Mouse (Mus musculus): ENCODE results near the gene Capn13. TPM values are rescaled to one million over a fixed set of nuclear protein-coding genes. Genes with fewer than 3 reads are reported as not detected.
"Not testable (repeated sequence)": the region's sequence is repeated elsewhere in the genome, so short reads cannot be mapped to it uniquely, and the experiment has no call there.

The Capn13 gene
- total RNA-seq, 4 experiments from 2014 or later, result not detected

DNA sequence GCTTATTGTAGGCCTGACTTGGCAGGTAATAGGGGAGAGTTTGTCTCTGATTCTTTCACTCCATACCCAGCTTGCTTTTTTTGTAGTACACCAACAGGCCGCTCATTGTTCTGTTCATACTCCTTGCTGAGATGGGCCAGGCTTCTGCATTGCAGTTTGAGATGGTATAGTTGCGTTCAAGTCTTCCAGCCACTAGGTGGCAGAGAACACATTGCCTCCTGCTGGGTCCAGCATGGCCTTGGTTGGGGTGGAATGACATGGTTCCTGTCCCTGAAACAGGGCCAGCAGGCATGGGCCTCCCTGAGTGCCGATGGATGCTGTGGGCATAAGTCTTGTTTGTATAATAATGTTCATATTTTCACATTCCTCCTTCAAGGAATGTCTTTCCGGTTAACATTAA is 122.9 kb downstream of the Capn13 start:
- no peak for DNase-seq (ENCODE audit: low spot score)

GRCm38 (mm10) chr17:73275066-73275465 is 125.6 kb downstream of the Capn13 start:
- DNase-seq (ENCODE audit: low spot score), result no peak

DNA sequence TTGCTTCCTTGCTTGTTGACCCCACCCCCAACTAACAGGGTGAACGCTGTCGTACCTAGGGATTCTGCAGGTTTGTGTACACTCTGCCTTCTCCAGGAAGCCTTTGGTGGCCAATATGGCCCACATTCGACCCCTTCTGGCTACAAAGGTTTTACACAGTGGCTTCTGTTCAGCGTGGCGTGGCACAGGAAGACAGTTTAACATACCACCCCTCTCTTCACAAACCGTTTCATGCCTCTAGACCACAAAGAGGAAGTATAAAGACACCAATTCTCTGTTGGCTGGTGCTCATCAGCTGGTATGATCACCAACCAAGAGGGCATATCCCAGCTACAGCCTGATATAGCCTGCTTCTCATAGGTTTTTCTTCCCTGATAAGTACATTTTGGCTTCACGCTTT is 126.9 kb downstream of the Capn13 start:
- no peak for DNase-seq (ENCODE audit: low spot score)

GRCm38 (mm10) chr17:73271797-73272600 is 128.7 kb downstream of the Capn13 start:
- no peak for DNase-seq (ENCODE audit: low spot score)

- no peak for DNase-seq (ENCODE audit: low spot score)
These were observed 129.5 kb downstream of the Capn13 start for GRCm38 (mm10) chr17:73270871-73271796.

DNA sequence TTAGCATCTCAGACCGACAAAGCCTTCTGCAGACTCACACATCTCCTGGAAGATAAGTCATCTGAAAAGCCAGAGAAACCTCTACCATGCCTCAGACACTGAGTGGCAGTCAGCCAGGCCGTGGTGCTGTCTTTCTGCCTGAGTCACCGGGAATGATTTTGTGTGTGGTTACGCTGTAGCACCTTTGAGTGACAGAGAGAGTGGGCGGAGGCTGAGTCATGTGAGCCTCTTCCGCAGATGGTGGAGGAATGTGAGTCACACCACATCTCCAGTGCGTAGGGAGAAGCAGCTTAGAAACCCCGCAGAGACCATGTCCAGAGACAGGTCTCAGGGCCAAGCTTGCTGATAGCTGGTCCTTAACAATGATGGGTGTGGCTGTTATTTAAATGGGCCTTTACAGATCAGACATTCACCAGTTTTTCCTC is 137.6 kb downstream of the Capn13 start:
- DNase-seq (ENCODE audit: low spot score), result no peak

DNA sequence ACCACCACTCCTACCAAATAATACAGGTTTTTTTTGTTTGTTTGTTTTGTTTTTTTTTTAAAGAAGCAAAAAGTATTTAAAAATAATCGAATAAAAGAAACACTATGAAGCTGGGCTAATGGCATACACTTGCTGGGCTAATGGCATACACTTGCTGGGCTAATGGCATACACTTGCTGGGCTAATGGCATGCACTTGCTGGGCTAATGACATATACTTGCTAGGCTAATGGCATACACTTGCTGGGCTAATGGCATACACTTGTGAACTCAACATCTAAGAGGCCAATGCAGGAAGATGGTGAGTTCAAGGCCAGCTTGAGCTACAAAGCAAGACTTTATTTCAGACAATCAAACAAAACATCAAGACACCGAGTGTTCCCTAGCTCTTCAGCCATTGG is 138.1 kb downstream of the Capn13 start:
- DNase-seq (ENCODE audit: low spot score), result no peak

DNA sequence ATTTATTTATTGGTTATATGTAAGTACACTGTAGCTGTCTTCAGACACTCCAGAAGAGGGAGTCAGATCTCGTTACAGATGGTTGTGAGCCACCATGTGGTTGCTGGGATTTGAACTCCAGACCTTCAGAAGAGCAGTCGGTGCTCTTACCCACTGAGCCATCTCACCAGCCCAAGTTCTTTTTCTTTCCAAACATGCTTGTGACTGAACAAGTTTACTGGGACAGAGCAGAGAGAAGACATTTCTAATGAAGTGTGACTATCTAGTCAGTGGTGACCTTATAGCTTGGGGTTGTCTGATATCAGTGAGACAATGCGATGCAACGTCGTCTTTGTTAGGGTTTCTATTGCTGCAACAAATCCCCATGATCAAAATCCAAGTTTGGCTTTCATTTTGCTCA is 141.4 kb downstream of the Capn13 start:
- not testable (repeated sequence) for DNase-seq (ENCODE audit: low spot score)

GRCm38 (mm10) chr17:73258620-73259019 is 142.0 kb downstream of the Capn13 start:
- DNase-seq (ENCODE audit: low spot score), result no peak

Data from heart, adult 8-10 months (tissue).